Mouse (Mus musculus) bone marrow macrophage, adult 2 months (primary cell): ENCODE results near the gene Dhx35.

ENCODE experiments used
- CTCF ChIP-seq: IDR thresholded peaks from 2 replicates; pipeline ENCODE4 v1.5.1; 2012; ENCODE audit warnings: low read depth, mild to moderate bottlenecking, low read length, moderate library complexity
- POLR2A ChIP-seq: IDR thresholded peaks from 2 replicates; pipeline ENCODE4 v1.6.1; 2012; ENCODE audit warnings: mild to moderate bottlenecking, low read depth, low read length, borderline replicate concordance

GRCm38 (mm10) chr2:158833221-158833620 is 38.6 kb downstream of the Dhx35 start:
- TF ChIP-seq CTCF (no peak), POLR2A (no peak)
